Mouse (Mus musculus) intestine, postnatal 0 days (tissue): ENCODE data around the gene Kctd20. TPM values are rescaled to one million over a fixed set of nuclear protein-coding genes. Genes with fewer than 3 reads are reported as not detected.

Source experiments
- ATAC-seq: fragments of 200-750 bp; cut with Nextera tagmentation; 2 replicates; pipeline ENCODE4 v1.8.0; 2017; ENCODE audit warnings: mild to moderate bottlenecking, moderate TSS enrichment, moderate library complexity
- H3K27ac ChIP-seq: fragments of 300-500 bp; sonication (generic); 2 replicates; pipeline ENCODE4 v1.5.1; 2014; ENCODE audit warnings: mild to moderate bottlenecking, low read depth, low read length, moderate library complexity
- H3K27me3 ChIP-seq: fragments of 300-500 bp; sonication (generic); replicated peaks from 2 replicates; pipeline ENCODE4 v1.6.1; 2014; ENCODE audit warnings: low read length, mixed read lengths; ENCODE audit not compliant: control insufficient read depth, insufficient read depth
- H3K36me3 ChIP-seq: fragments of 300-500 bp; sonication (generic); 2 replicates; pipeline ENCODE4 v1.6.1; 2014; ENCODE audit warnings: mild to moderate bottlenecking, moderate library complexity; ENCODE audit not compliant: control insufficient read depth, insufficient read depth
- H3K4me1 ChIP-seq: fragments of 300-500 bp; sonication (generic); replicated peaks from 2 replicates; pipeline ENCODE4 v1.6.1; 2014; ENCODE audit warnings: antibody characterized with exemption, low read length, mixed read lengths; ENCODE audit not compliant: control insufficient read depth, insufficient read depth
- H3K4me2 ChIP-seq: fragments of 300-500 bp; sonication (generic); replicated peaks from 2 replicates; pipeline ENCODE4 v1.6.1; 2014; ENCODE audit warnings: low read depth, mild to moderate bottlenecking, moderate library complexity
- H3K4me3 ChIP-seq: fragments of 300-500 bp; sonication (generic); 2 replicates; pipeline ENCODE4 v1.5.1; 2014; ENCODE audit warnings: low read depth, low read length
- H3K9ac ChIP-seq: fragments of 300-500 bp; sonication (generic); 2 replicates; pipeline ENCODE4 v1.6.1; 2014; ENCODE audit warnings: mild to moderate bottlenecking, low read depth, low read length
- H3K9me3 ChIP-seq: fragments of 300-500 bp; sonication (generic); 2 replicates; pipeline ENCODE4 v1.6.1; 2016; ENCODE audit warnings: mixed run types; ENCODE audit not compliant: control insufficient read depth
- CTCF ChIP-seq: sonication (generic); IDR thresholded peaks from 2 replicates; pipeline ENCODE4 v1.5.1; 2016; ENCODE audit warnings: low read depth, mild to moderate bottlenecking, control low read depth, antibody characterized with exemption, moderate library complexity
- WGBS: fragments of 180-500 bp; shearing (Covaris S2); extraction: QIAGEN DNeasy Blood & Tissue Kit; methylation state at CpG from one replicate; pipeline ENCODE4 v1.1.7; 2014; 5-methylcytosine and 5-hydroxymethylcytosine counted together
- polyA plus RNA-seq: library from polyadenylated mRNA; unstranded; fragments of >200 nt; fragmentation: Nextera tagmentation; extraction: Ambion mirVana; gene quantifications from 2 replicates; pipeline ENCODE4 v1.2.1, GENCODE M21; 2015

The Kctd20 gene
- polyA plus RNA-seq, 1 experiment from 2014 or later, result 25.6 TPM

DNA sequence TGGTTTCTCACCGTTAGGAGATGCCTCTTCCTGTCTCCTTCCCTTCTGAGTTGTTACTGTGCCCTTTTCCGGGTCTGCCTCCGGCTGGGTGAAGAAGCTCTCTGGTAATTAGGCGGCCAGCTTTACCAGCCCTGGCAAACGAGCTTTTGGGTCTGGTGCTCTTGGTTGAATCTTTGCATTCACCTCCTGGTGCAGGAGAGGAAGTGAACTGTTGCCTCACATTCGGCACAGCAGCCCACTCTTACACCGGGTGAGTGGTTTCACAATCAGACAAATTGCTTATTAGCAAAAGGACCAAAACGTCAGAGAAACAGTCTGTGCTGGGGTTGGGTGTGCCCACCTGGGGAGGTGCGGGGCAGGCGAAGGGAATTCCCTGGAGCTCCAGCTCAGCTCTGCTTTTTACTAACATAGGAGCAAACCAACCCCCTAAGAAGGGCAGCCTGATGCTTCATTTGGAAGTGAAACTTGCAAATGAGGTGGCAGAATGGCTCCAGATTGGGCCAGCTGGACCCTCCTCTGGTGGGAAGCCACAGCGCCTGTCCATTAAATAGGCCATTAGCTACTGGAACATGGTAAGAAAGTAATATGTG lies 15.4 kb downstream of the Kctd20 start:
- Histone ChIP-seq H3K4me2 (no peak overlapping the region), H3K4me1 (no peaks in the 10 kb centered on the region), H3K27ac (no peak overlapping the region), H3K4me3 (no peak overlapping the region), H3K9me3 (no peaks in the 10 kb centered on the region), H3K27me3 (no peaks in the 10 kb centered on the region), H3K36me3 (peaks cover 87% of the 10 kb centered on the region), H3K9ac (no peak overlapping the region)
- TF ChIP-seq CTCF, result no peak
- ATAC-seq, result no peak
- WGBS, result 77% methylated on average over 11 of the region's 11 CpGs

DNA sequence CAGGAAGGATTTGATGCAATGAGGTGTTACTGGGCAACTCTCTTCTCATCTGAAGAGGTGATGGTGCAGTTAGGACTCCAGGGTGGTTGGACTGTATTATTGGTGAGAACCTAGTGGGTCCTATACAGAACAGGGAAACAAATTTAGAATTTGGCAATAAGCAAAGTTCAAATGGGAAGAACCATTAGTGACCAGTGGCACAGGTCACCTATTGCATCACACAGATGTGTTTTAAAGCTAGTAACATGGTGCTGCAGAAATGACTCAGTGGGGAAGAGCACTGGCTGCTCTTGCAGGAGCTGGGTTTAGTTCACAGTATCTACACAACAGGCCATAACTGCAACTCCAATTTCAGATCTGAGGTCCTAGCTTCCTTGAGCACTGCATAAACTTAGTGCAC lies 18.4 kb downstream of the Kctd20 start:
- Histone ChIP-seq H3K9ac (no peak overlapping the region), H3K4me1 (no peaks in the 10 kb centered on the region), H3K27me3 (no peaks in the 10 kb centered on the region), H3K4me3 (no peak overlapping the region), H3K4me2 (no peak overlapping the region), H3K27ac (no peak overlapping the region), H3K36me3 (peaks cover 86% of the 10 kb centered on the region), H3K9me3 (no peaks in the 10 kb centered on the region)
- no peak for ATAC-seq
- no peak for TF ChIP-seq CTCF

DNA sequence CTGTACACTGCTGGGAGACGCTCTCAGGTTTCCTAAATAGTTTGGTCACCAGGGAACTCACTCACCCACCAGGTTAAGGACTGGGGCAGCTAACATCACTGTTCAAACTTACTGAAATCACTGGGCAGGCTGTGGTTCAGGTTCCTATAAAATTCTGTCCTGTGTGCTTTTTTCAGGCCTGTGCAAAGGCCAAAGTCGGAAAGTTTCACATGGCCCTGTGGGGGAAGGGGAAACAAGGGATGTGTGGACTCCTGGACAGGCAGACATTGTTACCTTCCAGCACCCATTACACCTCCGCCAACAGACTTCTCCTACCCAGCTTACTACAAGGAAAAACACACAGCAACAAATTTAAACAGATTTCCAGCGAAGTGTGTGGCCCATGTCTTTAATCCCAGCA lies 27.3 kb downstream of the Kctd20 start:
- no peak for TF ChIP-seq CTCF
- no peak overlapping the region for H3K4me3 ChIP-seq
- no peak overlapping the region for H3K9ac ChIP-seq
- no peaks in the 10 kb centered on the region for H3K27me3 ChIP-seq
- WGBS, result 88% methylated on average over 4 of the region's 4 CpGs
- no peaks in the 10 kb centered on the region for H3K4me1 ChIP-seq
- no peak overlapping the region for H3K27ac ChIP-seq
- H3K36me3 ChIP-seq, result peaks cover 84% of the 10 kb centered on the region
- no peak for ATAC-seq
- H3K9me3 ChIP-seq, result no peaks in the 10 kb centered on the region
- no peak overlapping the region for H3K4me2 ChIP-seq

DNA sequence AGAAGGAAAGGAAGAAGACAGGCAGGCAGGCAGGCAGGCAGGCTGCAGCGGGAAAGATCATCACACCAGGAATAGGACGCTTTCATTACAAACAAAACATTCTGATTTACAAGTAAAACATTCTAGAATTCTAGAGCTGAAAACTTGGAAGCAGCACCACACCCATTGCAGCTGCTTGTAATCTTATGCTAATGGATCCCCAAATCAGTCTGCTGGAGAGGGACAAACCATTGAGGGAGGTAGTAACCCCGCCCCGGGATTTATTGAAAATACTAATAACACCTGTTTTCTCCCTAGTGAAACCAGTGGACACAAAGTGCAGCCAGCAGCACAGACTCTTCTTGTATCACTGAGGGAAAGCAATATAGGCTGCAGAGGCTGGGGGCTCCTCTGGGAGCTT lies 29.3 kb downstream of the Kctd20 start:
- TF ChIP-seq CTCF, result no peak
- no peak for ATAC-seq

DNA sequence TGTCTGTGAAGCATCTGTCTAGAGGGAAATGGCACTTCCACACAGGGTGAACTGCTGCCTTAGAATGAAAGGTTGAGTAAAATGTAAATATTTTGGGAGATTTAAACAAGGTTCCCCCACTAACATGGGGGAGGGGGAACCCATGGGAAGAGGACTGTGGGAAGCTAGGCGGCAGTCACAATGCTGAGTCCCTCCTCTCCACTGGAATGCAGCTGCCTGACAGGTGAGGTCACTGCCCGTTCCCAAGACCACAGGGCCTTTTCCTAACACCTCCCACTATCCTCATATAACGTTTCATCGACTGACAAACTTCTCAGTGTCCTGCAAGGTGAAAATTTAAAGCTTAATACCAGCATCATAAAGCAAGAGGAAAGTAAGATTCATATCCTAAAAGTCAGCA lies 30.8 kb downstream of the Kctd20 start:
- H3K4me3 ChIP-seq, result no peak overlapping the region
- no peaks in the 10 kb centered on the region for H3K9me3 ChIP-seq
- H3K27ac ChIP-seq, result no peak overlapping the region
- H3K27me3 ChIP-seq, result no peaks in the 10 kb centered on the region
- 19% methylated on average over 4 of the region's 4 CpGs for WGBS
- no peaks in the 10 kb centered on the region for H3K4me1 ChIP-seq
- ATAC-seq, result no peak
- no peak overlapping the region for H3K9ac ChIP-seq
- TF ChIP-seq CTCF, result no peak
- H3K4me2 ChIP-seq, result no peak overlapping the region
- H3K36me3 ChIP-seq, result peaks cover 83% of the 10 kb centered on the region

More for the DNA sequence above, 29.3 kb downstream of the Kctd20 start:
- no peaks in the 10 kb centered on the region for H3K4me1 ChIP-seq
- H3K9ac ChIP-seq, result no peak overlapping the region
- no peaks in the 10 kb centered on the region for H3K27me3 ChIP-seq
- no peak overlapping the region for H3K4me2 ChIP-seq
- H3K36me3 ChIP-seq, result peaks cover 81% of the 10 kb centered on the region
- no peak overlapping the region for H3K4me3 ChIP-seq
- no peak overlapping the region for H3K27ac ChIP-seq
- 72% methylated on average over 4 of the region's 4 CpGs for WGBS
- no peaks in the 10 kb centered on the region for H3K9me3 ChIP-seq

DNA sequence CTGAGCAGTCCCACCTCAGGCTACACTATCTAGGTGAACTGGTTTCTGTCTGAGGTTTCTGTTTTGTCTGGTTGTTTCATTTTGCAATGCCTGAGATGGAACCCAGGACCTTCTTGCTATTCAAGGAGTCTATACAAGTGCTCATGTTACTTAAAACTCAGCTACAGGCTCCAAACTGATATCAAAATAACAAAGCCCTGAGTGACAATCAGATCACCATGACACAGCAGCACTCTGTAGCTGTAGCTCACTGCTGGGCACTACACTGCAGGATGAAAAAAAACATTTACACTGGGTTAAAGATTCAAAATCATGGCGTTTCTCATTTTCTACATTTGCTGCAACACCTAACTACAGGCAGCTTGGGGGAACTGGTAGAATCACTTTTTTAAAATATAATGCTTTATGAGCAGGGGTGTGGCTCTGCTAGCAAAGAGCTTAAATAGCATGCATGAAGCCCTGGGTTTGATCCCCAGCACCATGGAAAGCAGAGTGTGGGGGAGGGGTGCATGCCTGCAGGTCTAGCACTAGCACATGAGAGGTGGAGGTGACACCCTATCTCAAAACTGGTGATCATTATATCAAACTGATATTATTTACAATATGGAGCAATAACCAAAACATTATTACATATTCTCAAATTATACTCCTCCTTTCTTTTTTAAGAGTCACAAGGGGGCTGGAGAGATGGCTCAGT lies 33.1 kb downstream of the Kctd20 start:
- no peak for ATAC-seq
- Histone ChIP-seq H3K4me2 (no peak overlapping the region), H3K9me3 (no peaks in the 10 kb centered on the region), H3K27me3 (no peaks in the 10 kb centered on the region), H3K9ac (no peak overlapping the region), H3K36me3 (peaks cover 83% of the 10 kb centered on the region), H3K4me3 (no peak overlapping the region), H3K4me1 (no peaks in the 10 kb centered on the region), H3K27ac (no peak overlapping the region)
- no peak for TF ChIP-seq CTCF
- 82% methylated on average over 1 of the region's 1 CpGs for WGBS
